Mouse (Mus musculus): Measurements from ENCODE around the gene Atf4.

Gene Atf4

DNA sequence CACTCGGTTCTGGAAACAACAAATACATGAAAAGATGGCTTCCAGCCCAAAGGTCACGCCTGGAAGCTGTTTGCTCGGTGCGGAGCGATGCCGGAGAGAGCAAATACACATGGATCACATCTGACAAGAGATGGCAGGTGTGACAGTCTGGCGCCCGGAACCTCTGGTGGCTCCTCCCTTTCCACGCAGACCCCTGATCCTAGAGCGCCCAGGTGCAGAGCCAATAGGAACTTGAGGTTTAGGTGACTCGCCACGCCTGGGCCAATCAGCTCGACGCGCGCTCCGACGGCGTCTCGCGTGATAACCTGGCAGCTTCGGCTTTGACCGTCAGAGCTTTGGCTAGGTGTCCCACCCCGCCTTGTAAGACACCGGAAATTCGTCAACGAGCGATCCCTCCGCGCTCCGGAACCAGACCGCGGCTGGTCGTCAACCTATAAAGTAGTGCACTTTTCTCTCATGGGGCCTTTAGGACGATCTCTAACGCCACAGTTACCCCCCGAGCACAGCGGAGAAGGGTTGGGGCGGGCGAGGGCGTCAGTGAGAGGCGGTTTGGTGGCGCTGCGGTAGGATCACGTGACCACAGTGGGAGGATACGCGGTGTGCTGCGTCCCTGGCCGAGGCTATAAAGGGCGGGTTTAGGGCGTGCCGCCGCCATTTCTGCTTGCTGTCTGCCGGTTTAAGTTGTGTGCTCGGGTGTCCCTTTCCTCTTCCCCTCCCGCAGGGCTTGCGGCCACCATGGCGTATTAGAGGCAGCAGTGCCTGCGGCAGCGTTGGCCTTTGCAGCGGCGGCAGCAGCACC lies at the start of gene Atf4:
Atf4 (plus strand) TSS at position 338 of the 799 bp plus-strand sequence.
- peak; percentile 100 for DNase-seq (ENCODE audit: low read depth, low spot score)

GRCm38 (mm10) chr15:80206057-80206565 lies 48.9 kb upstream of the Atf4 start:
- DNase-seq (ENCODE audit: low read depth, low spot score): no peak

DNA sequence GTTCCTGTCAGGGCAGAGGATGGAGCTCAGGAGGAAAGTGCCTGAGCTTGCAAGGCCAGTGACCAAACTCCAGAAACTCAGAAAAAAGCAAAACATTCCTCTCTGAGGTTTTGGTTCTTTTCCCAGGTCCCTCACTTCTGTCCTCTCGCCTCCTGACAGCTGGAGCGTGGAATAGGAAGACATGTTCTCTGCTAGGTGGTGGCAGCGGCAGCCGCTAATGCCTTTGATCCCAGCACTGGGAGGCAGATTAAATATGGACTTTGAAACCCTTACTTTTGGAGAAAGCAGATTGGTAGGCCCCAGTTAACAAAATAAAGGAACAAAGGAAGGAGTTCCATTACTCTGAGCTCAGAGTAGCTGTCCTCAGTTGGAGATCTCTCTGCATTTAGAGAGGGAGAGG lies 46.5 kb upstream of the Atf4 start:
- DNase-seq (ENCODE audit: low read depth, low spot score): no peak

DNA sequence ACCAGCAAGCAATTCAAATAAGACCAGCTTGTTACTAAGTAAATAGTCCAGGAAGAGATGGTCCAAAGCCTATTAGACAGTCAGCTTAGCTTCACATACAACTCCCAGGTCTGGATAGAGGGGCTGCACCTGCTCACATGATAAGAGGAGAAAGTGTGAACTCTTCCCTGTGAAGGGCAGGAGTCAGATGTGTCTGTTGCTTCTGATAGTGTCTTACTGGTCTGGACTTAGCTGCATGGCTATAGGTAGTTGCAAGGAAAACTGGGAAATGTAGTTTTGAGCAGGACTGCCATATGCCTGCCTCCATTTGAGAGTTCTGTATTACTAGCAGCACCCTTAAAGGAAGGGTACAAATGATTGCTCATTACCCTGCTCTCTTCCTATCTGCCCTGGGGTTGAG lies 41.3 kb upstream of the Atf4 start:
- DNase-seq (ENCODE audit: low read depth, low spot score): no peak

DNA sequence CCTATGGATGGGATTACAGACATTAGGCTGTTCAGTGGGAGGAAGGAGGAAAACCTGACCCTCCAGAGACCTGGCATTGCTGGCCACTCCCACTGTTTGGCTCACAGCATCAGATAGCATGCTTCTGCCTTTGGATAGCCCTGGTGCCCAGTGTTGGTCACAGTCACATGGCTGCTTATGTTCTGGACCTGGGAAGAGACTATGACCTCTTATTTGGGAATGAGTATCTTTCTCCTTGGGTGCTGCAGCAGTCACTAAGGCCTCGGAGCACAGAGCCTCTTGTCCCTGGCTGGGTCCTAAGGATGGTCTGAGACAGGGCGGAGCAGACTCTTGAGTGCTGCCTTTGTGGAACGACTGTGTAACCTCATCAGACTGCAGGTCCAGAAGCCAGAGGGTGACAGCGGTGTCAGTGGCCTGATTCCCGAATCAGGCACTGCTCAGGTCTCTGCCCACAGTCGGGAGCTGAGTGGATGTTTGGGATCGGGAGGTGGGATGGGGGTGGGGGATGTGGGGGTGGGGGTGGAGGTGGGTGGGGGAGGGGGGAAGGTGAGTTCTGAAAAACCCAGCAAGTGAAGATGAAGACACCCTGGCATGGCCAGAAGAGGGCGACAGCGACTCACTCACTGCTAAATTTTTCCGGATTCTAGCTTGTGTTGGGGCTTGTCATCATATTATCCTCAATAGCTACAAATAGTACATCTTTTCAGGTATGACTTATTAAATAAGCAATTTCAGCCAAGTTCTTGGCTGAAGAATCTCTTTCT lies 39.1 kb upstream of the Atf4 start:
- no peak for DNase-seq (ENCODE audit: low read depth, low spot score)

- DNase-seq (ENCODE audit: low read depth, low spot score): no peak
These were observed 38.5 kb upstream of the Atf4 start for GRCm38 (mm10) chr15:80216480-80216820.

DNA sequence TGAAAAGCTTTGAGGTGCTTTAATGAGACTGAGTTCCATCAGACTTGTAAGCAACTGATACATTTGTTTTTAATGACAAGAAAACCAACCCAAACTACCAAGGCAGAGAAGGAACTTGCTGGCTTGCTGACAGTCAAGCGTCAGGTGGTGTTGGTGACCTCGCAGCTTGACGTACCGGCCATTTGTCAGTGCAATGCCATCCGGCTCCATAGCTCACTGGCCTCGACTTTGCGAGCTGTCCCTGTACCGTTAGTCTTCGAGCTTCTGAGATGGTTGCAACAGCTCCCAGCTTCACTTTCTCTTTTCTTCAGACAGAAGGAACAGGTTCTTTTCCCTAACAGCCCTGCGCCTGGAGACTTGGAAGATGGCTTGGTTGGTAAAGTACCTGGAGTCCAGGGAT lies 37.5 kb upstream of the Atf4 start:
- DNase-seq (ENCODE audit: low read depth, low spot score): no peak

- no peak for DNase-seq (ENCODE audit: low read depth, low spot score)
These were observed 35.8 kb upstream of the Atf4 start for GRCm38 (mm10) chr15:80219211-80219610.

DNA sequence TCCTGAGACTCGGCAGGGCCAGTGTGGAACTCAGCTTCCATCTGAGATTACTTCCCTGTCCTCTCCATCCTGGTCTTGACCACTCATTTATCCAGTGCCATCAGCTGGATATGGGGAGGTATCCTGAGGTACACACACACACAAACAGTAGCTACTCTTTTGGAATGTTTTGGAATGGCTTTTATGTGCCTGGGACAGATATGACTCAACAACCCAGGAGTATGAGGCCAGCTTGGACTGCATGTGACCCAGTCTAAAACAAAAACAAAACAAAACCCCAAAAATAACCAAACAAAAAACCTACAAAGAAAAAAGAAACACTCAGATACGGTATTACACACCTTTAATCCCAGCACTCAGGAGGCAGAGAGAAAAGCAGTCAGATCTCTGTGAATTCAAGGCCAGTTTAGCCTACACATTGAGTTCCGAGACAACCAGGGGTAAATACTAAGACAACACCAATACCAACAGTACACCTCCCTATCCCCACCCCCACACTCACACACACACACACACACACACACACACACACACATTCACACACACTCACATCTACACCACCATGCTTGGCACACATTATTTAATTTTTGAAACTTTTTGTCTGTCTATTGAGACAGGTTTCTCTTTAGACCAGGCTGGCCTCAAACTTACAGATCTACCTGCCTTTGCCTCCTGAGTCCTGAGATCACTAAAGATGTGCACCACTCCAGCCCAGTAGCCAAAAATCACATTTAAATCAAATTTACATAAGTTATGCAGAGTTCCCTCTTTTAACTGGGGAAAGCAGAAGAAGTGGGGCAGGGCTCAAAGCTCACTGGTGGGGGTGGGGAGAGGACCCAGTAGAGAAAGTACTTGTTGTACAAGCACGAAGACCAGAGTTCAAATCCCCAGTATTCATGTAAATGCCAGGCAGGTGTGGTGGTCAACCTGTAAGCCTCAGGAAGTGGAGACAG lies 35.0 kb upstream of the Atf4 start:
- no peak for DNase-seq (ENCODE audit: low read depth, low spot score)

GRCm38 (mm10) chr15:80221031-80221430 lies 34.0 kb upstream of the Atf4 start:
- DNase-seq (ENCODE audit: low read depth, low spot score): no peak

GRCm38 (mm10) chr15:80223751-80224150 lies 31.2 kb upstream of the Atf4 start:
- DNase-seq (ENCODE audit: low read depth, low spot score): no peak

DNA sequence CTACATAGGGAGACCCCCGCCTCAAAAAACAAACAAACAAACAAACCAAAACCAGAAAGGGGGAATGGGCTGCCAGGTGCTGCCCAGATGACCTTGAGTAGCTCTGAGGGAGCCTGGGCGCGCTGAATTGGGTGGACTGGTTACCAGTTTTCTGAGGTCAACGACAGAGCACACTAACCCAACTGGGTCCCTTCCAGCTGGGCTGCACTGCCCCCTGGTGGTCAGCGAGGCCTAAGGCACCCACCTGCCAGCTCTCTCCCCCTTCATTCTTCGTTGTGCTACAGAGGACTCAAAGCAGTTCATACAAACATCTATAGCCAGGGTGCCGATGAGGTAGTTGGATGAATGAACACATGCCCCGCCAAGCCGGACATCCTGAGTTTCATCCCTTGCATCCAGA lies 29.8 kb upstream of the Atf4 start:
- DNase-seq (ENCODE audit: low read depth, low spot score): no peak

DNA sequence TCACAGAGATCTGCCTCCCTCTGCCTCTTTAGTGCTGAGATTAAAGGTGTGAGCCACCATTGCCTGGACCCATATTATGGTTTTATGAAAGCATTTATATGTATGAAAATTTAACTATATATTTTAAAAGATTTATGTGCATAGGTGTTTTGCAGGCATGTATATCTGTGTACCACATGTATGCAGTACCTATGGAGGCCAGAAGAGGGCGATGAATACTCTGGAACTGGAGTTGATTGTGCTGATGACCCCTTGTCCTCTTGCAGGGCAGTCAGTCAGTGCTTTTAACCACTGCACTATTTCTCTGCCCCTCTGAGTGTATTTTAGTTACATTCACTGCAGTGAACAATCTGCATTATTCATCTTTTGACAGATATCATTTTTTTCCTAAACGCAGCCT lies 29.2 kb upstream of the Atf4 start:
- DNase-seq (ENCODE audit: low read depth, low spot score): no peak

GRCm38 (mm10) chr15:80228071-80228800 lies 26.7 kb upstream of the Atf4 start:
- DNase-seq (ENCODE audit: low read depth, low spot score): no peak

GRCm38 (mm10) chr15:80232331-80232730 lies 22.7 kb upstream of the Atf4 start:
- no peak for DNase-seq (ENCODE audit: low read depth, low spot score)

GRCm38 (mm10) chr15:80233053-80233452 lies 21.9 kb upstream of the Atf4 start:
- no peak for DNase-seq (ENCODE audit: low read depth, low spot score)

- DNase-seq (ENCODE audit: low read depth, low spot score): peak; percentile 84
These were observed 21.1 kb upstream of the Atf4 start, which contains the start of gene Mief1 for GRCm38 (mm10) chr15:80233733-80234509. Mief1 (plus strand) TSS chr15:80234018.

GRCm38 (mm10) chr15:80235535-80235934 lies 19.4 kb upstream of the Atf4 start, which contains the start of gene AC140267.1:
AC140267.1 (plus strand) TSS chr15:80235835.
- DNase-seq (ENCODE audit: low read depth, low spot score): no peak

DNA sequence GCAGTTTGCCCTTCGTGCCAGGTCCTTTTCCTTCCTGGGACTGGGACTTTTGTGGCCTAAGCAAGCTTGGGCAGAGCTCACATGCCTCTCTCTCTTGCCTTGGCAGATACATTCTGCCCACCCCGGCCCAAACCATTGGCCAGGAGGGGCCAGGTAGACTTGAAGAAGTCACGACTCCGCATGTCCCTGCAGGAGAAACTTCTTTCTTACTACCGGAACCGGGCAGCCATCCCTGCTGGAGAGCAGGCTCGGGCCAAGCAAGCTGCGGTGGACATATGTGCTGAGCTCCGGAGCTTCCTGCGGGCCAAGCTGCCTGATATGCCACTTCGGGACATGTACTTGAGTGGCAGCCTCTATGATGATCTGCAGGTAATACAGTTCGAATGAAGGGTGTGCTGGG lies 6.8 kb upstream of the Atf4 start:
- DNase-seq (ENCODE audit: low read depth, low spot score): no peak

DNA sequence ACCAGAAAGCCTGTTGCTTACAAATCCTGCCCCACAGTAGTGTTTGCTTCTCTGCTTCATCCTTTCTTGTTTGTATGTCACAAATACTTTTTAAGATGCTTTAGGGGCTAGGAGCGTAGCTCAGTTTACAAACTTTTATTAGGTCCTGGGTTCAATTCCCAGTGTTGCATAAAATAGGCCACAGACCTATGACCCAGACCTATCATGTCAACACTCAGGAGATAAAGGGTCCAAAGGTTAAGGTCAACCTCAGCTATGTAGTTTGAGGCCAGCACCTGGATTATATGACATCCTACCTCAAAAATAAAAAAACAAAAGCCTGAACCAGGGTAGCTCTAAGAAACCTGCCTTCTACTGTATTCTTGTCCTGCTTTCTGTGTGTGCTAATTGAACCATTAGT lies 6.4 kb upstream of the Atf4 start:
- no peak for DNase-seq (ENCODE audit: low read depth, low spot score)
